28 mouse cellular contexts compared by ENCODE assay signal in genomic region chr15:102614224-102614623, GRCm38 (mm10). TPM values are rescaled to one million over a fixed set of nuclear protein-coding genes. Genes with fewer than 3 reads are reported as not detected.
DNase-seq lines count a peak whose midpoint lies in the region; ATAC-seq and TF ChIP-seq lines count a peak whose summit lies in the region.
"Had no signal": no experiment of that assay in that cellular context is flagged by ENCODE, and none has a peak within 500 bp of the region (broad histone marks: within the 10 kb centered on the region; RNA-seq: fewer than 3 reads in every experiment).

No protein-coding gene starts in this region.

- TF ChIP-seq POLR2A in thymus, adult 2 months (IDR thresholded peaks at IDR 0.05; ENCODE audit: control insufficient read depth, extremely low read depth, insufficient read depth, low read length, poor library complexity): no peak

- intact Hi-C loops in gastrocnemius, adult 2 months (cut with DNase I): no loop called here

- 0 out of 2 replicates have a peak overlapping the region, but pooled peaks have one; percentile 4 for H3K27ac ChIP-seq in gastrocnemius, adult 2 months
- no peak overlapping the region for H3K27ac ChIP-seq in liver, embryonic 11.5 days (ENCODE audit: low read depth, low read length)
- no peak overlapping the region for H3K27ac ChIP-seq in liver, embryonic 12.5 days
- no peak overlapping the region for H3K27ac ChIP-seq in liver, embryonic 14.5 days
- H3K27ac ChIP-seq in thymus, adult 2 months (ENCODE audit: control insufficient read depth, insufficient read depth, low read length): no peak overlapping the region
- H3K27ac ChIP-seq: embryonic facial prominence, embryonic 10.5 days; embryonic facial prominence, embryonic 12.5 days; forebrain, embryonic 13.5 days; forebrain, embryonic 15.5 days had no signal

- DNase-seq in gastrocnemius, adult 2 months: no peak
- no peak for DNase-seq in gastrocnemius, postnatal 25 days
- no peak for DNase-seq in liver, embryonic 11.5 days (ENCODE audit: low spot score)
- DNase-seq in liver, embryonic 14.5 days (ENCODE audit: low read depth in 3 of 3, low spot score in 3 of 3): no peak
- DNase-seq in liver: no peak
- DNase-seq in thymus, adult 2 months: no peak
- DNase-seq: adrenal gland, adult 2 months; adrenal gland, postnatal 10 days; adrenal gland, postnatal 25 days; B cell, adult 2 months; cerebellum, adult 11 months; cerebellum, adult 18-20 months; cerebellum, adult 8-10 months; cerebellum, adult 9-11 months; cerebellum, postnatal 14 days; cerebellum, postnatal 36 days had no signal

- H3K4me2 ChIP-seq in liver, embryonic 11.5 days: no peak overlapping the region
- no peak overlapping the region for H3K4me2 ChIP-seq in liver, embryonic 12.5 days
- H3K4me2 ChIP-seq in liver, embryonic 14.5 days (ENCODE audit: low read depth): no peak overlapping the region
- H3K4me2 ChIP-seq: embryonic facial prominence, embryonic 12.5 days; forebrain, embryonic 13.5 days; forebrain, embryonic 15.5 days had no signal

- TF ChIP-seq CTCF in gastrocnemius, adult 2 months (IDR thresholded peaks at IDR 0.05): no peak
- no peak for TF ChIP-seq CTCF in liver, embryonic 14.5 days (IDR thresholded peaks at IDR 0.05; ENCODE audit: low read depth)
- no peak for TF ChIP-seq CTCF in thymus, adult 2 months (IDR thresholded peaks at IDR 0.05; ENCODE audit: borderline replicate concordance, control insufficient read depth, extremely low read depth, insufficient read depth, low read length, poor library complexity)

- TF ChIP-seq EP300 in liver, embryonic 14.5 days (IDR thresholded peaks at IDR 0.05; ENCODE audit: low read depth): no peak

- no peaks in the 10 kb centered on the region for H3K36me3 ChIP-seq in liver, embryonic 11.5 days (ENCODE audit: control insufficient read depth, insufficient read depth, low read length)
- H3K36me3 ChIP-seq in liver, embryonic 12.5 days: peaks cover 11% of the 10 kb centered on the region; the same call in 1 of the 2 replicates
- H3K36me3 ChIP-seq in liver, embryonic 14.5 days (replicated peaks; ENCODE audit: control insufficient read depth, insufficient read depth, low read depth): no peaks in the 10 kb centered on the region
- no peaks in the 10 kb centered on the region for H3K36me3 ChIP-seq in thymus, adult 2 months (ENCODE audit: control insufficient read depth, insufficient read depth, low read length)
- H3K36me3 ChIP-seq: embryonic facial prominence, embryonic 12.5 days; forebrain, embryonic 15.5 days had no signal

- ATAC-seq in liver, embryonic 11.5 days (replicated peaks; ENCODE audit: low FRiP score): peak; percentile 49; the same call in 1 of the 2 replicates
- ATAC-seq in liver, embryonic 12.5 days: no peak
- ATAC-seq in liver, embryonic 14.5 days (ENCODE audit: insufficient read depth): peak; percentile 51; the same call in 1 of the 2 replicates
- 0 out of 2 replicates have a peak, but pooled peaks have one; percentile 36 for ATAC-seq in megakaryocyte-erythroid progenitor cell, adult 5-6 weeks (replicated peaks; ENCODE audit: low FRiP score, low TSS enrichment, poor library complexity, severe bottlenecking)
- ATAC-seq: CD4-positive, CD25-positive, alpha-beta regulatory T cell, adult 4 months; forebrain, embryonic 13.5 days; forebrain, embryonic 15.5 days had no signal

- no peaks in the 10 kb centered on the region for H3K9me3 ChIP-seq in liver, embryonic 11.5 days (ENCODE audit: control insufficient read depth, low read length)
- no peaks in the 10 kb centered on the region for H3K9me3 ChIP-seq in liver, embryonic 12.5 days (replicated peaks)
- H3K9me3 ChIP-seq in liver, embryonic 14.5 days (ENCODE audit: control insufficient read depth, low read length): no peaks in the 10 kb centered on the region
- H3K9me3 ChIP-seq: embryonic facial prominence, embryonic 10.5 days; embryonic facial prominence, embryonic 12.5 days; forebrain, embryonic 13.5 days; forebrain, embryonic 15.5 days; G1E had no signal

- H3K9ac ChIP-seq in liver, embryonic 11.5 days (ENCODE audit: low read depth, low read length): no peak overlapping the region
- no peak overlapping the region for H3K9ac ChIP-seq in liver, embryonic 12.5 days
- H3K9ac ChIP-seq in liver, embryonic 14.5 days (replicated peaks): no peak overlapping the region
- H3K9ac ChIP-seq: embryonic facial prominence, embryonic 12.5 days; forebrain, embryonic 13.5 days; forebrain, embryonic 15.5 days had no signal

- peaks cover 4% of the 10 kb centered on the region; the same call in 1 of the 2 replicates for H3K4me1 ChIP-seq in liver, embryonic 11.5 days (replicated peaks; ENCODE audit: control insufficient read depth, insufficient read depth, low read length)
- H3K4me1 ChIP-seq in liver, embryonic 12.5 days: peaks cover 14% of the 10 kb centered on the region
- peaks cover 0 to 3% of the 10 kb centered on the region in 2 experiments; a peak in 3 of 4 replicates for H3K4me1 ChIP-seq in liver, embryonic 14.5 days (replicated peaks; ENCODE audit: control insufficient read depth in 2 of 2, insufficient read depth in 2 of 2, low read length in 1 of 2)
- no peaks in the 10 kb centered on the region for H3K4me1 ChIP-seq in thymus, adult 2 months (replicated peaks; ENCODE audit: control insufficient read depth, insufficient read depth, low read length)
- H3K4me1 ChIP-seq: embryonic facial prominence, embryonic 10.5 days; embryonic facial prominence, embryonic 12.5 days; forebrain, embryonic 13.5 days; forebrain, embryonic 15.5 days had no signal

- H3K27me3 ChIP-seq in liver, embryonic 11.5 days (replicated peaks; ENCODE audit: control insufficient read depth, insufficient read depth, low read length): no peaks in the 10 kb centered on the region
- no peaks in the 10 kb centered on the region for H3K27me3 ChIP-seq in liver, embryonic 12.5 days (replicated peaks)
- H3K27me3 ChIP-seq in liver, embryonic 14.5 days (ENCODE audit: control insufficient read depth, insufficient read depth, low read length): no peaks in the 10 kb centered on the region
- H3K27me3 ChIP-seq in thymus, adult 2 months (ENCODE audit: control insufficient read depth, insufficient read depth, low read length): no peaks in the 10 kb centered on the region
- H3K27me3 ChIP-seq: CH12.LX; embryonic facial prominence, embryonic 12.5 days; forebrain, embryonic 13.5 days; forebrain, embryonic 15.5 days had no signal

- H3K4me3 ChIP-seq in gastrocnemius, adult 2 months: no peak overlapping the region
- H3K4me3 ChIP-seq in liver, embryonic 11.5 days (ENCODE audit: low read depth, low read length): no peak overlapping the region
- H3K4me3 ChIP-seq in liver, embryonic 12.5 days: no peak overlapping the region
- H3K4me3 ChIP-seq in liver, embryonic 14.5 days (ENCODE audit: insufficient read depth in 1 of 2, low read depth in 2 of 2, low read length in 2 of 2): no peak overlapping the region
- no peak overlapping the region for H3K4me3 ChIP-seq in thymus, adult 2 months (ENCODE audit: control insufficient read depth, insufficient read depth, low read length)
- H3K4me3 ChIP-seq: embryonic facial prominence, embryonic 10.5 days; embryonic facial prominence, embryonic 12.5 days; forebrain, embryonic 13.5 days; forebrain, embryonic 15.5 days had no signal

RNA-seq across cellular contexts. Expression of gene Gm28047, which starts 10.6 kb away (rescaled TPM):
- 1 to 10 TPM in 1 of 2 experiments, not detected in 1; 1.8 TPM for total RNA-seq in gastrocnemius, adult 2 months (2021)
- 1 to 10 TPM in 1 of 2 experiments, not detected in 1; 1.0 TPM for total RNA-seq in gastrocnemius, postnatal 25 days (2021)
- polyA plus RNA-seq in liver, embryonic 11.5 days (2014; fragmentation: Nextera tagmentation; extraction: Ambion mirVana): not detected in 2 replicates
- not detected in 2 replicates for polyA plus RNA-seq in liver, embryonic 12.5 days (2016; fragmentation: Nextera tagmentation; extraction: Ambion mirVana)
- not detected in 2 replicates for polyA plus RNA-seq in liver, embryonic 14.5 days (2012; rRNA removed)
- not detected in 2 replicates for polyA plus RNA-seq in liver, embryonic 14.5 days (2014; fragmentation: Nextera tagmentation; extraction: Ambion mirVana)
- total RNA-seq in megakaryocyte-erythroid progenitor cell, adult 5-6 weeks (2014; fragmentation: Nextera tagmentation): 2.6 TPM in 1 of 2 replicates, not detected in the other
- total RNA-seq in megakaryocyte-erythroid progenitor cell, adult 5-6 weeks (2017): not detected in 2 replicates
- polyA plus RNA-seq in thymus, adult 2 months (2012; rRNA removed): not detected in 2 replicates
- total RNA-seq: CH12.LX; common myeloid progenitor, adult 5-6 weeks; G1E had no signal
- polyA plus RNA-seq: adrenal gland, adult 2 months; brain, embryonic 14.5 days; embryonic facial prominence, embryonic 10.5 days; embryonic facial prominence, embryonic 12.5 days; embryonic facial prominence, embryonic 14.5 days; forebrain, embryonic 13.5 days; forebrain, embryonic 15.5 days; G1E had no signal

RNA-seq across cellular contexts. Expression of gene Atf7, which starts 11.0 kb away (rescaled TPM):
- total RNA-seq in gastrocnemius, adult 2 months (2021): 10 to 100 TPM; 60.2 to 62.5 TPM
- total RNA-seq in gastrocnemius, postnatal 25 days (2021): 10 to 100 TPM; 41.6 to 51.6 TPM
- 14.4 and 17.1 TPM in 2 replicates for polyA plus RNA-seq in liver, embryonic 11.5 days (2014; fragmentation: Nextera tagmentation; extraction: Ambion mirVana)
- polyA plus RNA-seq in liver, embryonic 12.5 days (2016; fragmentation: Nextera tagmentation; extraction: Ambion mirVana): 11.5 and 14.3 TPM in 2 replicates
- 12.3 and 15.8 TPM in 2 replicates for polyA plus RNA-seq in liver, embryonic 14.5 days (2012; rRNA removed)
- 6.8 and 7.3 TPM in 2 replicates for polyA plus RNA-seq in liver, embryonic 14.5 days (2014; fragmentation: Nextera tagmentation; extraction: Ambion mirVana)
- 115 and 116 TPM in 2 replicates for total RNA-seq in megakaryocyte-erythroid progenitor cell, adult 5-6 weeks (2014; fragmentation: Nextera tagmentation)
- 24.7 and 27.0 TPM in 2 replicates for total RNA-seq in megakaryocyte-erythroid progenitor cell, adult 5-6 weeks (2017)
- 129 and 140 TPM in 2 replicates for polyA plus RNA-seq in thymus, adult 2 months (2012; rRNA removed)

RNA-seq across cellular contexts. Expression of gene Atp5g2, which starts 57.9 kb away (rescaled TPM):
- 10 to 100 TPM; 25.6 to 33.1 TPM for total RNA-seq in gastrocnemius, adult 2 months (2021)
- 10 to 100 TPM; 28.6 to 29.3 TPM for total RNA-seq in gastrocnemius, postnatal 25 days (2021)
- 60.2 and 74.2 TPM in 2 replicates for polyA plus RNA-seq in liver, embryonic 11.5 days (2014; fragmentation: Nextera tagmentation; extraction: Ambion mirVana)
- polyA plus RNA-seq in liver, embryonic 12.5 days (2016; fragmentation: Nextera tagmentation; extraction: Ambion mirVana): 39.6 and 42.2 TPM in 2 replicates
- 126 and 227 TPM in 2 replicates for polyA plus RNA-seq in liver, embryonic 14.5 days (2012; rRNA removed)
- polyA plus RNA-seq in liver, embryonic 14.5 days (2014; fragmentation: Nextera tagmentation; extraction: Ambion mirVana): 38.4 and 42.3 TPM in 2 replicates
- 135 and 168 TPM in 2 replicates for total RNA-seq in megakaryocyte-erythroid progenitor cell, adult 5-6 weeks (2014; fragmentation: Nextera tagmentation)
- total RNA-seq in megakaryocyte-erythroid progenitor cell, adult 5-6 weeks (2017): 71.6 and 94.3 TPM in 2 replicates
- 378 and 434 TPM in 2 replicates for polyA plus RNA-seq in thymus, adult 2 months (2012; rRNA removed)
